Mouse (Mus musculus) lung, postnatal 0 days (tissue): Measurements from ENCODE around the gene N6amt1.

Source experiments
- CTCF ChIP-seq: IDR thresholded peaks from 2 replicates; pipeline ENCODE4 v1.5.1; 2016; ENCODE audit warnings: antibody characterized with exemption, mild to moderate bottlenecking
- EP300 ChIP-seq: IDR thresholded peaks from 2 replicates; pipeline ENCODE4 v1.6.1; 2016; ENCODE audit warnings: antibody characterized with exemption, mild to moderate bottlenecking, control low read depth

GRCm38 (mm10) chr16:87384366-87384765 is 30.4 kb downstream of the N6amt1 start:
- TF ChIP-seq CTCF (no peak), EP300 (no peak)
